Mouse (Mus musculus) heart, embryonic 13.5 days (tissue): ENCODE data around the gene Gm28729. TPM values are rescaled to one million over a fixed set of nuclear protein-coding genes. Genes with fewer than 3 reads are reported as not detected.

Source experiments
- polyA plus RNA-seq: library from polyadenylated mRNA; unstranded; fragments of >200 nt; fragmentation: Nextera tagmentation; extraction: Ambion mirVana; gene quantifications from 2 replicates; pipeline ENCODE4 v1.2.1, GENCODE M21; 2015

Gene Gm28729
- polyA plus RNA-seq, 1 experiment from 2014 or later = not detected

Other genes with a start within 250 kb of the Gm28729 start
- 130 and 141 TPM in 2 replicates for gene Atp1b3, start 160.8 kb downstream of the Gm28729 start, polyA plus RNA-seq
- 208 and 243 TPM in 2 replicates for gene Rnf7, start 46.6 kb downstream of the Gm28729 start, polyA plus RNA-seq
- 11.3 and 12.3 TPM in 2 replicates for gene Rasa2, start 106.4 kb upstream of the Gm28729 start, polyA plus RNA-seq
- gene Zbtb38, start 227.6 kb upstream of the Gm28729 start, polyA plus RNA-seq = 27.1 and 31.3 TPM in 2 replicates